Mouse (Mus musculus) bone marrow, adult 2 months (tissue): ENCODE data around the gene Pcsk4.

Experiments
- CTCF ChIP-seq: fragments of 200-500 bp; IDR thresholded peaks from 2 replicates; pipeline ENCODE4 v1.5.1; 2011; ENCODE audit warnings: low read length, control low read depth; ENCODE audit not compliant: control insufficient read depth, insufficient read depth
- POLR2A ChIP-seq: fragments of 200-500 bp; IDR thresholded peaks from 2 replicates; pipeline ENCODE4 v1.6.1; 2011; ENCODE audit warnings: low read depth, mild to moderate bottlenecking, control low read depth, low read length, borderline replicate concordance; ENCODE audit not compliant: control insufficient read depth

DNA sequence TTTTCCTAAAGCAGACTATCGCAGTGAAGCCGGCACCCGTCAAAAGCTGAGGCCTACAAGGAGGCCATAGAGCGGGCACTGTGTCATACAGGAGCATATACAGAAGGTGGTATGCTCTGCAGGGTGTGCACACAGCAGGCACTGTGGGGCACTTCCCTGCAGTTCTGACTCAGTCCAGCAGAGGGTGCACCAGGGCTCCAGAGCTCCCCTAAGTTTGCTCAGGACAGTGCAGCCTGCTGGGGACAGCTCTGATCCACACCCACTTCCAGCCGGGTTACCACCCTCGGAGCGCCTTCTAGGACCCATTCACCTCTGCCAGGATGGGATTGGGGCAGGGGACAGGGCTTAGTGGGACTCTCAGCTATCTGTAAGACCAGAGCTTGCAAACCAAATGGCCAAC lies 21.0 kb upstream of the Pcsk4 start:
- TF ChIP-seq CTCF (peak; percentile 96), POLR2A (no peak)
